Mouse (Mus musculus) heart, postnatal 36 days (tissue): ENCODE data around the gene Muc4. TPM values are rescaled to one million over a fixed set of nuclear protein-coding genes. Genes with fewer than 3 reads are reported as not detected.

Experiments
- DNase-seq, 2 experiments: peaks; one replicate each; pipeline ENCODE4 v3.0.0; 2021 to 2022
- intact Hi-C: fragments of 180-260 bp; cut with DNase I; formaldehyde crosslinking; loops from one replicate; pipeline ENCODE4 v1.15.1; 2025
- total RNA-seq, 2 experiments: library from RNA; stranded (reverse); gene quantifications; 2 replicates each; pipeline ENCODE4 v1.2.3; 2021

Muc4 gene
- total RNA-seq, 2 experiments from 2014 or later, result 0.06 to 0.57 TPM

DNA sequence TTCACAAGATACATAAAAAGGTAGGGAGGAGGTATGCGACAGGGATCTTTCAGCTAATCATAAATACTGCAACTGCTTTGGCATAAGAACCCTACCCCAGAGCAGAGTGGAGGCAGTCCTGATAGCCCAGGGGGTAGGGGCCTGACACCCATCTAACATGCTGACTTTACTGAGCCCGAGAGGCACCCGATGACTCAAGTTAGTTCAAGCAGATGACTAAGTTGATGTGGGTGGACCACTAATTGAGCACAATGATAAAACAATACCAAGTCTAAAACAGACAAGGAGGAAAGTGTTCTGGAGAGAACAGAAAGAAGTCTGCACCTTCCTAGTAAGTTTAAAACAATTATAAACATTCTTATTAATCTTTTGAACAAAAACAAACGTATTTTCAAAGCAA, 95.8 kb downstream of the Muc4 start:
- intact Hi-C loops, result no loop called here
- DNase-seq, result no peak

Other genes with a start within 250 kb of the Muc4 start
- under 1 TPM; 0.38 to 0.44 TPM for gene Slc51a, start 248.0 kb upstream of the Muc4 start, total RNA-seq
- not detected for gene Zdhhc19, start 239.6 kb upstream of the Muc4 start, total RNA-seq
- 100 to 1,000 TPM in 1 of 2 experiments, 10 to 100 TPM in 1; 55.9 to 114 TPM for gene Tfrc, start 127.0 kb upstream of the Muc4 start, total RNA-seq
- 10 to 100 TPM; 18.0 to 19.8 TPM for gene Tnk2, start 92.0 kb upstream of the Muc4 start, total RNA-seq
- gene Muc20, start 61.5 kb downstream of the Muc4 start, total RNA-seq, result under 1 TPM; 0.14 to 0.25 TPM
- not detected for gene Smbd1, start 74.6 kb downstream of the Muc4 start, total RNA-seq
- gene Fyttd1, start 141.6 kb downstream of the Muc4 start, total RNA-seq, result 100 to 1,000 TPM in 1 of 2 experiments, 10 to 100 TPM in 1; 98.9 to 101 TPM
- gene Rubcn, start 141.9 kb downstream of the Muc4 start, total RNA-seq, result 10 to 100 TPM; 35.1 to 35.9 TPM
- gene Lrch3, start 178.2 kb downstream of the Muc4 start, total RNA-seq, result 10 to 100 TPM; 24.6 to 25.4 TPM